Mouse (Mus musculus) neutrophil, adult 5-6 weeks (primary cell): ENCODE data around the gene Ccdc70. TPM values are rescaled to one million over a fixed set of nuclear protein-coding genes. Genes with fewer than 3 reads are reported as not detected.

ENCODE experiments used
- ATAC-seq: fragments of 151-379, 151-347 bp; 2 replicates; pipeline ENCODE4 v1.8.0; 2017; ENCODE audit warnings: mild to moderate bottlenecking, moderate TSS enrichment; ENCODE audit not compliant: insufficient number of reproducible peaks, poor library complexity, low FRiP score, severe bottlenecking; ENCODE audit errors: extremely low read depth
- total RNA-seq: library from RNA; stranded (forward); fragments of 200-1000 nt; gene quantifications from 2 replicates; pipeline ENCODE4 v1.2.3, GENCODE M21; 2017

Ccdc70 gene
- total RNA-seq, 1 experiment from 2014 or later: not detected

- no peak for ATAC-seq
Measured at GRCm38 (mm10) chr8:22019498-22019897, 49.9 kb downstream of the Ccdc70 start.

DNA sequence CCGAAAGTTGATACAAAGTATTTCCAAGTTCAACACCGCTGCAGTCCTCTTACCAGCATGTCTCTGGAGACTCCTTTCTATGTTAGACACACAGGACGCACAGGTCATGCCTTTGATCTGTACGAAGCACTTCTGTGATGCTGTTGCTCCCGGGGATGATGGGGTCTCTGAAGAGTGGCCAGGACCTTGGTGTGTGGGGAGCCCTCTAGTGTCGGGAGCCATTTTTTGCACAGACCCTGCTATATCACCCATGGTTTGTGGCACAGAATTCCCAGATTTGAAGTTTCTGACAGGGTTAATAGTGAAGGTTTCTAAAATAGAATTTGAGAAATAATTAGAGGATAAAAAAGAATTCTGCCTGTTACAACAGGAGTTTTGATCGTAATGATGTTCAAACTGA lies 52.7 kb downstream of the Ccdc70 start:
- ATAC-seq: no peak

Other genes starting within 250 kb of the Ccdc70 start
- gene Defa24, start 235.3 kb upstream of the Ccdc70 start, total RNA-seq: not detected in 2 replicates
- not detected in 2 replicates for gene Defb50, start 146.2 kb upstream of the Ccdc70 start, total RNA-seq
- not detected in 2 replicates for gene Defb2, start 129.8 kb upstream of the Ccdc70 start, total RNA-seq
- not detected in 2 replicates for gene Defb10, start 110.9 kb upstream of the Ccdc70 start, total RNA-seq
- not detected in 2 replicates for gene Defb9, start 84.4 kb upstream of the Ccdc70 start, total RNA-seq
- gene Defb11, start 63.4 kb upstream of the Ccdc70 start, total RNA-seq: not detected in 2 replicates
- gene Defb15, start 37.1 kb upstream of the Ccdc70 start, total RNA-seq: not detected in 2 replicates
- not detected in 2 replicates for gene Defb35, start 31.4 kb upstream of the Ccdc70 start, total RNA-seq
- gene Defb13, start 23.0 kb upstream of the Ccdc70 start, total RNA-seq: not detected in 2 replicates
- gene Fam90a1a, start 11.1 kb upstream of the Ccdc70 start, total RNA-seq: not detected in 2 replicates
- 0.12 TPM in 1 of 2 replicates, not detected in the other for gene Atp7b, start 90.5 kb downstream of the Ccdc70 start, total RNA-seq
- 11.3 and 14.3 TPM in 2 replicates for gene Alg11, start 90.9 kb downstream of the Ccdc70 start, total RNA-seq
- gene Nek5, start 155.3 kb downstream of the Ccdc70 start, total RNA-seq: 0.23 and 0.49 TPM in 2 replicates
- 5.9 and 9.5 TPM in 2 replicates for gene Nek3, start 196.7 kb downstream of the Ccdc70 start, total RNA-seq
- gene Ckap2, start 216.0 kb downstream of the Ccdc70 start, total RNA-seq: 0.81 and 0.98 TPM in 2 replicates
- gene Vps36, start 223.0 kb downstream of the Ccdc70 start, total RNA-seq: 42.8 and 44.5 TPM in 2 replicates